Mouse (Mus musculus) adrenal gland, adult 10 weeks (tissue): Measurements from ENCODE around the gene 4930522H14Rik. TPM values are rescaled to one million over a fixed set of nuclear protein-coding genes. Genes with fewer than 3 reads are reported as not detected.

ENCODE experiments used
- polyA plus RNA-seq: library from polyadenylated mRNA; stranded (reverse); fragments of 350-450 nt; fragmentation: Illumina TruSeq; extraction: RNeasy Lipid Tissue Mini Kit (QIAGEN cat#74804); gene quantifications from one replicate; pipeline ENCODE4 v1.2.3, GENCODE M21; 2014; ENCODE audit warnings: low read depth, low replicate concordance

The 4930522H14Rik gene
- polyA plus RNA-seq = not detected

DNA sequence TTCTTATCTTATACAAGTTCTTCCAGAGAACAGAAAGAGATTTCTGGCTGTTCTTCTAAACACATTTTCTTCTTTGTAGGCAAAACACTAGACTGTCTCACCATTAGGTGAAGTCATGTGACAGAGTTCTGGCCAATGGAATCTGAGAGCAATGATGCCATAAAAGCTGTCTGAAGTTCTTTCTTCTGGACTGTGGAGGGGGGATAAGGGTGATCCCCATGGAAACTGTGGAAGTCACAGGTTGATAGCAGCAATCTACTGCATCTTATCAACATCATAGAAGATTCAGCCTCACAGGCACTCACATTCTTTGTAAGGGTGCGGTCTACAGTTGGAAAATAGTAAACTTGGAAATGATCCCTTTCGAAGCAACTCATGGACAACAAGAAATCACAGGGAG, at the start of gene 4930522H14Rik:
TSS of gene 4930522H14Rik (minus strand) at position 187 of the 400 bp plus-strand sequence.

GRCm38 (mm10) chr4:109484621-109485020, 46.5 kb downstream of the 4930522H14Rik start, which contains the start of gene Rnf11:
Gene Rnf11, minus strand, starts transcription at chr4:109484728.

Other genes starting within 250 kb of the 4930522H14Rik start
- gene Ttc39a, start 124.7 kb downstream of the 4930522H14Rik start, polyA plus RNA-seq = 3.3 TPM
- gene Rnf11, start 46.6 kb downstream of the 4930522H14Rik start, polyA plus RNA-seq = 1,306 TPM
- 57.1 TPM for gene Cdkn2c, start 135.9 kb upstream of the 4930522H14Rik start, polyA plus RNA-seq
- 106 TPM for gene Faf1, start 145.3 kb upstream of the 4930522H14Rik start, polyA plus RNA-seq